Mouse (Mus musculus) cerebellum, postnatal 36 days (tissue): ENCODE data around the gene Pla2g2e.
A peak's percentile ranks its signal among the peaks of the same experiment; 100 is the strongest.
"Not testable (repeated sequence)": the region's sequence is repeated elsewhere in the genome, so short reads cannot be mapped to it uniquely, and the experiment has no call there.

ENCODE experiments used
- DNase-seq, 2 experiments: peaks; one replicate each; pipeline ENCODE4 v3.0.0; 2021 to 2022; ENCODE audit warnings: mixed read lengths in 2 of 2

The Pla2g2e gene

DNA sequence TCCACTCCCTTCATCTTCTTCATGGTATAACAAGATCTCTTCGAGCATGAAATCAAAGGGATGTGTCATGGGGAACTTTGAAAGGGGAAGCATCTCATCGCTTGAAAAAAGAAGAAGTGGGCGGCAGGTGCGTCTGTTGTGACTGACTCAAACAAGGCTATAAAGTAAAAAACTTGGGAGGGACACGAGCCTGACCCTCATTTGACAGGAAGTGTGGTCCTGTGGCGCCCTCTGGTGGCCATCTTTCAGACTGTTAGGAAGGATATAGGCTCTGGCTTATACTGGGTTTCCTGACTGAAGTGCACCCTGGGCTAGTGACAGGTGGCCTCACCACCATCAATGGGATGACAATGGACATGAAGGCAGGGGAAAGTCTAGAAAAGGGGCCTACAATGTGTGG lies 6.5 kb downstream of the Pla2g2e start:
- peak; percentile 81 to 87 for DNase-seq

DNA sequence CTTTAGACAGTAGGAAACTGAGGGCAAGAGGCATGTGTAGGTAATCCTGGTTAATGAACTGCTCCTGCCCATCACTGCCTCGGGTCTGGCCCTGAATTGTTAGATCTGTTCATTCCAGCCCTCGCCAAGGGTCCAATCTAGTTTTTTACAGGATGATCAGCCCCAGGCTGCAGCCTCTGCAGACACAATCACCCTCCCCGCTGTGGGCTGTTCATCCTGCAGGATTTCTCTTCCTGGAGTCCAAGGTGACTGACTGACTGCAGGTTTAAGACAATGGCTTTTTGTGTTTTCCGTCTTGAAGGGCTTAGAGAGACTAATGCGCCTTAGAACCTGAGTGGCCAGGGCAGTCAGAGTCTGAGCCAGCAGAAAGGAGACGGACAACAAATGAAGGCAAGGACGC lies 11.4 kb downstream of the Pla2g2e start:
- no peak for DNase-seq

DNA sequence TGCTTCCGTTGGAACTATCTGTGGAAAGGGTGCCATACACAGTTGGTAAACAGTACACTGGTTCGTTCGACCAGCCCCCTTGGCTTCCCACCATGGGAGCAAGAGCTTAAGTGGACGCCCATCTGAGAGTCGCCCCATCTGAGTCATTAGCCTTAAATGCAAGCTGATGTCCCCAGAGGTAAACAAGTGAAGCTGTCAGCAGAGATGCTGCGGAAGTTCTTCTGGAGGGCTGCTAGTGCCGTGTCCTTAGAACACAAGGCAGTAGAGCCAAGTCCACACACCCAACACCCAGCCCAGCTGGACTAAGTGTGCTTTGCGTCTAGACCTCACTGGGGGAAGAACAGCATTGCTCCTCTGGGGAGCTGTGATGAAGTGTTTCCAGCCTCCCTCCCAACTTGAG lies 11.9 kb downstream of the Pla2g2e start:
- DNase-seq, result no peak

DNA sequence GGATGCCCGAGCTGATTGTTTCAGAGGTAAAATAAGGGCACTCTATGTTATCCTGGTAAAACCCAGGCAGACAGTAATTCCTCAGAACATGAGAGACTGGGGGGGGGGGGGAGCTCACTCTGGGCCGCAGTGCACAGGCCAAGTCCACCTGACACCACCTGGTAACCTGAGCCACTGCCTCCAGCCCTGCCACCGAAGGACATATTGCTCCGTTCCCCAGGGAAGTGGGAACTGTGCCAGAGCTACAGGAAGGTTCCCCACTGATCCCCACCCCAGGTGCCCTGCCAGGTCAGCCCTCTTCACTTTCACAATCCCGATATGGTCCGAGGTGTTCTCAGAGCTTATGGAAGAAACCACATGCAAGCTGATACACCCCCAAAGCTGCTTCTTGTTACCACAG lies 14.9 kb downstream of the Pla2g2e start:
- peak in 1 of 2 experiments; percentile 20 for DNase-seq

DNA sequence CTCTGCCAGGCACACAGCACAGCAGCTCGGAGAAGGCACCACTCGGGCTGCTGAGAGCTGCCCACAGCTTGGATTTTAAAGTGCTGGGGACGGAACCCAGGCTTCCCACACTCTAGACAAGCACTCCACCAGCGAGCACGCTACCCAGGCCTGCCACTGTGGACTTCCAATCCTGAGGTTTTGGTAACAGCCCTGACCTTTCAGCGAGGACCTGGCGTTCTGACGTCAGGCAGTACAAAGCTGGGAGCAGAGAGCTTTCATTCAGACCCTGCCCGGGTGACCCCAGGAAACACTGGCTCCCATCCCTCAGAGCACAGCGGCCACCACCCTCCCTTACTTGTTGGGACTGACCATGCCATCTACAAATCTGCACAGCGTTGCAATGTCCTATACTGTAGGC lies 16.0 kb downstream of the Pla2g2e start:
- DNase-seq, result not testable (repeated sequence)

DNA sequence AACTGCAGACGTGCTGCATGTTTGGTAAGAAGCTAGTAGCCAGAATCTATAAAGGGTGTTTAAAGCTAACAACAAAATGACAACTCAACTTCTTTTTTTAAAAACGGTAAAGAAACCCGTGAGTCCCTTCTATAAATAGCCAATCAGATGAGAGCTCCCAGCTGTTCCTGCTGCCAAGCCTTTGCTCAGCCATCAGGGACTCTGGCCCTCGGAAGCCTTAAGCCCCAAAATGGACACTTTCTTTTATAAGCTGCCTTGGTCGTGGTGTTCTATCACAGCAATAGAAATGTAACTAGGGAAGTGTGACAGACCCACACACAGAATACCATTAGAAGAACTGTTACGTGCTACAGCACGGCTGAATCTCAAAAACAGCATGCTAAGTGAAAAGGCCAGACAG lies 21.6 kb downstream of the Pla2g2e start:
- DNase-seq, result no peak

DNA sequence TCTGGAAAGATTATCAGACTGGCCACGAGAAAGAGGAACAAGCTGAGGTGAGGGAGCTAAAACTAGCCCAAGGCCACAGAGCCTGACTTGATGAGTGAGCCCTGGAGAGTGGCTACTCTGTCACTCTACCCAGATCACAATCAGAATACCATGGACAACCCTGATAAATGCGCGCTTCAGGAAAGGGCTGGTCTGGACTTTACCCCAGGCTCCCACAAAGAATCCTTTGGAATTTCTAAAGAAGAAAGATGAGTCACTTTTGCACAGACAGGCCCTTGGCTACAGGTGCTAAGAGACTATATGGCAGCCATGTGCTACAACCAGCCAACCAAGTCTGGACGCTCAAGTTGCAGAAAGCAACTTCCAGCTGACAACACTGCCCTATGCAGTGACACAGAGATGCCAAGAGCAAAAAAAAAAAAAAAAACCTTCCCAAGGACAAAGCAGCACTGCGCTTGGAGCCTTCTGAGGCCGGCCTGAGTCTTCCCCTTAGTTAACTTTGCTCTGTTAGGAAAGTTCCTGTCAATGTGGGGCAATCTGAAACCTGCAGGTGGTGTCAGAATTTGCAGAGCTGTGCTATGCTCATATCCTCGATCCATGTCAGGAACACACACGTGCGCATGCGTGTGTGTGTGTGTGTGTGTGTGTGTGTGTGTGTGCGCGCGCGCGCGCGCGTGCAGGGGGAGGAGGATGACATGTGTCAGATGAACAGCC lies 28.0 kb downstream of the Pla2g2e start:
- no peak for DNase-seq

DNA sequence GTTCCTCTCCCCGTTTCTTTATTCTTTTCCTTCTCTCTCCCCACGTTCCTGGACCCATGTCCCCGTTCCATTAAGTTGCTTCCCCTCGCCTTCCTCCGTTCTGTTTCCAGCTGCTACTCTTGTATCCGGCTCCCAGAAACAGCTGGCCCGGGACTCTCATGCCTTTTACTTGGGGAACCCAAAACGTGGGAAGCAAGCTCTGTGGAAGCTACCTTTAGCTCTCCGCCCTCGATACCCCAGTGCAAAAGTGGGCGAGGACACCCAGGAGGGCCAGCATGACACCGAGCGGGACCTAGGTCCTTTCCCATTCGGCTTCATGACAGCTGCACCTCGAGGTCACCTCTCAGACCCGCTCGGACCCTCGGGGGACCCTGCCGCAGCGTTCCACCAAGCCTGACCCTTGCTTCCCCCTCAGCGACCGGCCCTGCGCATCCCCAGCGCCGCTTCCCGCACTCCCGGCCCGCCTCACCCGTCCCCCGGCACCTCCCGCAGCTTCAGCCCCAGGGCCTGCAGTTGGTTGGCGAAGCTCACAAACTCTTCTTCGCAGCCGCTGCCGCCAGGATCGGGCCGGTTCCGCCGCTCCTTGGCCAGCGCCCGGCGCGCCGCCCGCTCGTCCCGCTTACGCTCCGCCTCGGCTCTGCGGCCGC lies 35.5 kb downstream of the Pla2g2e start:
- peak in 1 of 2 experiments; percentile 46 for DNase-seq

DNA sequence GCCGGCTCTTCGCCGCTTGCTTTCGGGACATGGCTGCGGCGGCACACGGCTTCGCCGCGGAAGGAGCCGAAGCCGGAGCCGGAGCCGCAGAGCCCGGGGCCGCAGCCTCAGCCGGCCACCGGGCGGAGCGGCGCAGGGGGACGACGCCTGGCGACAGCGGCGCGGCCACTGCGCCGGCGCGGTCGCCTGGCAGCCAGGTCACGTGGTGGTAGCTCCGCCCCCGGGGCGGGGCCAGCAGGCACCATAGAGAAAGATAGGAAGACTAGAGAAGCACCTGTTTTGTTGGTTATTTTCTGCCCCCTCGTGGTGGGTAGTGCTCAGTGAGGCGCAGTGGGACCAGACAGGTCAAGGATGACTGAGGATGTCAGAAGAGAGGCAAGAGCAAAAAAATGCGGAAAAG lies 36.1 kb downstream of the Pla2g2e start, which contains the start of gene Otud3:
Otud3 (minus strand) TSS at position 149 of the 400 bp plus-strand sequence.
- peak; percentile 97 for DNase-seq

DNA sequence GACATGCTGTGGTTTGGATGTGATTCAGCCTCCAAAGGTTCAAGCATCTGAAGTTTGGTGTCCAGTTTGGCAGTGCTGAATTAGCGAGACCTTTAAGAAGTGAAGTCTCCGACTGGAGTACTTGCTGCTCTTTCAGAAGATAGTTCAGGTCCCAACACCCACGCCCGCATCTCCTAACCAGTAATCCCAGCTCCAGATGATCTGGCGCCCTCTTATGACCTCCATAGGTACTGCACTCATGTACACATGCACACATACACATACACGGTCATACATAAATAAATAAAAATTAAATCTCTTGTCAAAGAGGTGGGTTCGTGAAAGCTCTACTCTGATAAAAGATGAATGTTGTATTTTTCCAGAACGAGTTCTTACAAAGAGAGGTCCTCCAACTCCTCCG lies 39.5 kb downstream of the Pla2g2e start:
- DNase-seq, result no peak

DNA sequence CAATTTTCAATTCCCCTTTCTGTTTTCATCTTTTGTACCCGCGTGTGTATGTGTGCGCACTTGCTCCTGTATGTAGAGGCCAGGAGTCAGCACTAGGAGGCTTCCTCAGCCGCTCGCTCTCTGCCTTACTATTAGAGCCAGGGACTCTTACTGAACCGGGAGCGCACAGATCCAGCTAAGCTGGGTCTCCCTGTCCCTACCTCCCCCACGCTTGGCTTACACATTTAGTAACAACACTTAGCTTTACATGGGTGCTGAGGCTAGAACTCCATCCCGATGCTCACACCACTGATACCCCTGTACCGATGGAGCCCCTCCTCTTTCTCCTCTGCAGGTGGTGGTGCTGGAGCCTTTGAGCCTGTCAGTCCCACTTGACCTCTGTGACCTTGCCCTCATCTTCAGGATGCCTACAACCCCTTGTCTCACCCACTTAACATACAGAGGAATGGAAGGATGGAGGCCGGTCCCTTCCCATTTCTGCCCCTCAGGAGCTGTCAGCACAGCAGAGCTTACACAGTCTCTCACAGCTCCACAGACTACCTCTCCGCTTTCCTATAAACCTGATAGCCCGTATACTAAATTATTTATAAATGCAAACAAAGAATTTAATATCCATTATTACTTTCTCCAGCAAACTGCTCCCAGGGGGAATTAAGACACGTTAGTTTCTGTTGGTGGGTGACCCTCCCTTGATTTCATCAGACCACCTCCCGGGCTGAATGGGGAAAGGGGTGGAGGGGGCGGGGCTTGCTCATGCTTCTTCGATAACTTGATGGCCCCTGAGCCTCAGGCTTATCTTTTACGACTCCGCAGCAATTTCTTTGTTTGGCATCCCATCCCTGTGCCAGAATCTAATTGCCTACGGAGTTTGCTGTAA lies 43.8 kb downstream of the Pla2g2e start:
- no peak for DNase-seq

DNA sequence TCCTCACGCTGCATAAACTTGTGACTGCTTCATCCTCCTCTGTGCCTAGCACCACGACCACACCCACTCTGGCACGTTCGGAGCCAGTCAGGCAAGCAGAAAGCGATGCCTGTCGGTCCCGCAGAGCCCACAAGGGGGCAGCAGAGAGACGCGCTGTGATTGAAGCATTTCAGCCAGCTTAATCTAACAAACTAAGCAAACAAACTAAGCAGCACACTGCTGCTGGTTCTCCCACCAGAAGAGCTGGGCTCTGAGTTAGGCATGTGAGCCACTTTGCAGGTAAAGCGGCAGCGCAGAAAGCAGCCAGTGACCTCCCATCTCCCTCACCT lies 44.4 kb downstream of the Pla2g2e start:
- DNase-seq, result peak; percentile 92 to 96

DNA sequence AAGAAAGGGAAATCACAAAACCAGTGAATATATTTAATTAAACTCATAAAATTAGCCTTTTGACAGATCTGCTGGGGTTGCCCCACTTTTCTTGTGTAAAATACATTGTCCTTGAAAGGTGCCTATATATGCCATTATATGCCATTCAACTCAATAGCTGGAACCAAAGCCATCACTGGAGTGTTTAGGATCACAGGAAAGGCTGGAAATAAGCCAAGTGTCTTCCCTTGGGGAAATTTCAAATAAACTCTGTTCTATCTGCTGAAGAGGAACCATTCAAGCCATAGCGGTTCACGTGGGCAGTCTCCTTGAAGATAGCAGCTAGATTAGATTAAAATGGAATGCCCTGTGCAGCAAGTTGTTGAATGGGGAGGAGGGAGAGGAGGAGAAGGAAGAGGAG lies 47.8 kb downstream of the Pla2g2e start:
- DNase-seq, result no peak
